Mouse (Mus musculus) CH12.LX (cell line): ENCODE data around the gene Pik3r6.

Experiments
- CTCF ChIP-seq, 2 experiments: IDR thresholded peaks in 1 of 2; conservative IDR thresholded peaks in 1 of 2; 2 replicates each; pipeline ENCODE4 v1.5.1; 2011 to 2012; ENCODE audit warnings: low read depth in 2 of 2, low read length in 2 of 2, improper control_type of control experiment in 1 of 2, inconsistent platforms in 1 of 2, mild to moderate bottlenecking in 1 of 2, moderate library complexity in 1 of 2
- E2F4 ChIP-seq: IDR thresholded peaks from 2 replicates; pipeline ENCODE4 v1.6.1; 2011; ENCODE audit warnings: low read depth, low read length, improper control_type of control experiment; ENCODE audit not compliant: insufficient replicate concordance
- EP300 ChIP-seq: IDR thresholded peaks from 2 replicates; pipeline ENCODE4 v1.6.1; 2011; ENCODE audit warnings: low read length, improper control_type of control experiment
- JUND ChIP-seq: conservative IDR thresholded peaks from 2 replicates; pipeline ENCODE4 v1.6.1; 2011; ENCODE audit warnings: low read depth, low read length, improper control_type of control experiment
- MAZ ChIP-seq: IDR thresholded peaks from 2 replicates; pipeline ENCODE4 v1.6.1; 2012; ENCODE audit warnings: low read depth, mild to moderate bottlenecking, inconsistent platforms, low read length, improper control_type of control experiment, moderate library complexity
- POLR2A ChIP-seq: IDR thresholded peaks from 2 replicates; pipeline ENCODE4 v1.6.1; 2011; ENCODE audit warnings: low read depth, mild to moderate bottlenecking, improper control_type of control experiment, low read length
- POLR2AphosphoS2 ChIP-seq: IDR thresholded peaks from 2 replicates; pipeline ENCODE4 v1.6.1; 2011; ENCODE audit warnings: low read depth, low read length, improper control_type of control experiment
- RAD21 ChIP-seq: IDR thresholded peaks from 2 replicates; pipeline ENCODE4 v1.6.1; 2011; ENCODE audit warnings: low read depth, mild to moderate bottlenecking, low read length, improper control_type of control experiment, moderate library complexity
- USF1 ChIP-seq: IDR thresholded peaks from 2 replicates; pipeline ENCODE4 v1.6.1; 2014; ENCODE audit warnings: low read depth, mild to moderate bottlenecking, inconsistent platforms, low read length, improper control_type of control experiment
- USF2 ChIP-seq: conservative IDR thresholded peaks from 2 replicates; pipeline ENCODE4 v1.6.1; 2011; ENCODE audit warnings: low read depth, low read length, improper control_type of control experiment

GRCm38 (mm10) chr11:68492592-68492991 lies 10.2 kb upstream of the Pik3r6 start:
- no peak for TF ChIP-seq JUND
- TF ChIP-seq RAD21 = no peak
- no peak for TF ChIP-seq CTCF (conservative IDR thresholded peaks at IDR 0.05 in 1 of 2, IDR thresholded peaks at IDR 0.05 in 1 of 2; ENCODE audit: low read depth in 2 of 2, low read length in 2 of 2)
- TF ChIP-seq E2F4 = no peak
- TF ChIP-seq MAZ = no peak
- no peak for TF ChIP-seq POLR2AphosphoS2
- TF ChIP-seq EP300 = no peak
- TF ChIP-seq USF1 = no peak
- no peak for TF ChIP-seq USF2
- TF ChIP-seq POLR2A = no peak
